Mouse (Mus musculus) C2C12 (cell line): ENCODE results near the gene Gsto2.

Experiments used
- CTCF ChIP-seq: IDR thresholded peaks from one replicate; pipeline ENCODE4 v1.5.1; 2011; ENCODE audit not compliant: control insufficient read depth, insufficient read depth, insufficient read length
- USF1 ChIP-seq: IDR thresholded peaks from one replicate; pipeline ENCODE4 v1.6.1; 2011; ENCODE audit warnings: low read depth, mild to moderate bottlenecking, control low read depth, moderate library complexity

DNA sequence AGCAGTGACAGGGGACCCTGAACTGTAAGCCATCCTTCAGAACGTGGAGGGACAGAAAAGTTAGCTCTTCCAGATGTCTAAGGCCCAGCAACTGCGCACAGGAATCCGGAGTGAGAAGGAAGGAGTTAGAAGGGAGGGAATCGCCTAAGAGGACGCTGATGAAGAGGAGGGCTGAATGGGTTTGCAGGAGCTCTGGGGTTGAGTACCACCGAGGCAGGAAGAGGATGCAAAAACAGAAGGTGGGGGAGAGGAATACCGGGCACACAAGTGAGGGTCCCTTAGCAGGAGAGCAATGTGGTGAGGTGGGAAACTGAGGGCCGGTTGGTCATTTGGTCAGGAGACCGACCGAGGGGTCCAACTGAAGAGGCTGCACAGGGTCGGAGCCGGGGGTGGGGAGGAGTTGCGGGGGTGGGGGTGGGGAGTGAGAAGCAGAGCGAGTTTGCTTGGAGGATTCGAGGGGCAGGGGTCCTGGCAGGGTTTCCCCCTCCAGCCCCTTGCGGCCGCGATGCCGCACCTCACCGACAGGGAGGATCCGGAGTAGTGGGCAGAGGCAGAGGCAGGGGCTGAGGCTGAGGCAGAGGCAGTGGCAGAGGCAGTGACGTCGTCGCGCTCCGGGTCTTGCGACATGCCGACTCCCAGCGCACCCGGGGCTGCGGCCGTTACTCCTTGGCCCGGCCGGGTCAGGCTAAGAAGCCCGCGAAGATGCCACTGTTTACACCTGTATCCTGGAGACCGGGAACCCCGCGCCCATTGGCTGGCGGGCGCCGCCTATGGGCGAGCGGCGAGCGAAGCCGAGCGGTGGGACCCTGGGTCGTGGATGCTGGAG, 28.4 kb upstream of the Gsto2 start:
- TF ChIP-seq CTCF (no peak), USF1 (no peak)
